In the genomic region with DNA sequence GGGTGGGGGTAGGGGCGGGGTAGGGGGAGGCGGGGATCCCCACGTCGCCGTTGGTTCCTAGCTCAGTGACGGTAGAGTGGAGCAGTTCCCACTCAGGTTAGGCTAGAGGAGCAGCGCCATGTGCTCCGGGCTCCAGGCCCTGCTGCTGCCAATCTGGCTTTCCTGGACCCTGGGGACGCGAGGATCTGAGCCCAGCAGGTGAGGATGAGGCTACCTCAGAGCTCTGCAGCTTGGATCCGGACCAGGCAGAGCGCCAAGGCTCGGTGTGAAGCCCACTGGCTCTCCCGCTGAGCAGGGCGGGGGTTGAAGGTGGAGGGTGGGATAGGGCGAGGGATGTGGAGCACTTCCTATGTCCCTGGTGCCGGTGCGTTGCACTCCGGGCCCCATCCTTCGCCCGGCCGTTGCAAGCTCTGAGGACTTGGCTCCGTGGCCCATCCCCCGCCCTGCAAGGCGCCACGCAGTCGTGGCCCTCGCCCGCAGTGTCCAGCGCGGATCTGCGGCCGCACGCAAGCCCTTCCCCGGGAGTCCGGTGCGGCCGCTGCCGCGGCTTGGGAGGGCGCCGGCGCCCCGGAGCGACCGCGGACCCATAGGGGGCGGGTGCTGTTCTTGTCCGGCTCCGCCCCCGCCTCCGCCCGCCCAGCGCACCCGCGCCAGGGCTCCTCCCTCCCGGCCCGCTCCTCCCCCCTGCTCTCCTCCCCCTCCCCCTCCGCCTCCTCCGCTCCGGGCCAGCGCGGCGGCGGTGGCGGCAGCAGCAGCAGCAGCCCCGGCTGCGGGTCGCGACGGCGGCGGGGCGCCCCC, we compare ENCODE assay signal across 8 mouse cellular contexts.
DNase-seq lines count a peak whose midpoint lies in the region; ATAC-seq and TF ChIP-seq lines count a peak whose summit lies in the region.

No protein-coding gene starts in this region.

- under 1% methylated on average over 56 of the region's 74 CpGs for WGBS in heart, embryonic 14.5 days
- 2% methylated on average over 58 of the region's 74 CpGs for WGBS in liver, embryonic 14.5 days (ENCODE audit: insufficient replicate concordance)

- H3K9ac ChIP-seq in heart, embryonic 14.5 days (ENCODE audit: low read length) = peak overlapping the region; percentile 68
- no peak overlapping the region for H3K9ac ChIP-seq in liver, embryonic 14.5 days (replicated peaks)

- H3K4me2 ChIP-seq in heart, embryonic 14.5 days (ENCODE audit: low read length) = peak overlapping the region; percentile 95
- H3K4me2 ChIP-seq in liver, embryonic 14.5 days (ENCODE audit: low read depth) = peak overlapping the region; percentile 64

- peak; percentile 8 for DNase-seq in CD4-positive helper T cell, adult 2 months (ENCODE audit: low read depth, low spot score)
- peak; percentile 72 to 77 for DNase-seq in adrenal gland, adult 18-20 months (ENCODE audit: low spot score in 2 of 2)
- DNase-seq in embryo, embryonic 10.5 days (ENCODE audit: low spot score) = peak; percentile 80
- DNase-seq in kidney, postnatal 14 days = peak; percentile 73
- peak in 1 of 3 experiments; percentile 2 for DNase-seq in liver, embryonic 14.5 days (ENCODE audit: low read depth in 3 of 3, low spot score in 3 of 3)
- DNase-seq in retina, adult 2 months (ENCODE audit: low read depth, low spot score) = peak; percentile 50
- peak; percentile 69 for DNase-seq in yolk sac, embryonic 10.5 days (ENCODE audit: low spot score)

- H3K27me3 ChIP-seq in heart, embryonic 14.5 days (ENCODE audit: control insufficient read depth, insufficient read depth, low read length) = peaks cover 36% of the 10 kb centered on the region
- peaks cover 28% of the 10 kb centered on the region for H3K27me3 ChIP-seq in liver, embryonic 14.5 days (ENCODE audit: control insufficient read depth, insufficient read depth, low read length)

- H3K27ac ChIP-seq in heart, embryonic 14.5 days (replicated peaks in 1 of 2; ENCODE audit: control insufficient read depth in 1 of 2, insufficient read depth in 1 of 2, low read depth in 2 of 2, low read length in 2 of 2) = no peak overlapping the region
- no peak overlapping the region for H3K27ac ChIP-seq in liver, embryonic 14.5 days

- no peak for TF ChIP-seq EP300 in liver, embryonic 14.5 days (IDR thresholded peaks at IDR 0.05; ENCODE audit: low read depth)

- ATAC-seq in heart, embryonic 14.5 days (ENCODE audit: insufficient number of reproducible peaks, insufficient read depth, low FRiP score, low read depth) = peak; percentile 87
- peak; percentile 76; the same call in 1 of the 2 replicates for ATAC-seq in liver, embryonic 14.5 days (ENCODE audit: insufficient read depth)

- no peaks in the 10 kb centered on the region for H3K36me3 ChIP-seq in heart, embryonic 14.5 days (ENCODE audit: control insufficient read depth, insufficient read depth, low read length)
- no peaks in the 10 kb centered on the region for H3K36me3 ChIP-seq in liver, embryonic 14.5 days (replicated peaks; ENCODE audit: control insufficient read depth, insufficient read depth, low read depth)

- peak overlapping the region; percentile 57 to 70 for H3K4me3 ChIP-seq in heart, embryonic 14.5 days (ENCODE audit: control insufficient read depth in 1 of 2, insufficient read depth in 1 of 2, low read depth in 1 of 2, low read length in 2 of 2)
- peak overlapping the region; percentile 38 to 43 for H3K4me3 ChIP-seq in liver, embryonic 14.5 days (ENCODE audit: insufficient read depth in 1 of 2, low read depth in 2 of 2, low read length in 2 of 2)

- no peak for TF ChIP-seq CTCF in liver, embryonic 14.5 days (IDR thresholded peaks at IDR 0.05; ENCODE audit: low read depth)

- peaks cover 0 to 9% of the 10 kb centered on the region in 2 experiments; a peak in 2 of 4 replicates for H3K4me1 ChIP-seq in heart, embryonic 14.5 days (ENCODE audit: control insufficient read depth in 2 of 2, insufficient read depth in 2 of 2, low read length in 2 of 2)
- H3K4me1 ChIP-seq in liver, embryonic 14.5 days (replicated peaks; ENCODE audit: control insufficient read depth in 2 of 2, insufficient read depth in 2 of 2, low read length in 1 of 2) = no peaks in the 10 kb centered on the region; a peak in 1 of 4 replicates

- H3K9me3 ChIP-seq in heart, embryonic 14.5 days (ENCODE audit: control insufficient read depth, low read length) = no peaks in the 10 kb centered on the region
- no peaks in the 10 kb centered on the region for H3K9me3 ChIP-seq in liver, embryonic 14.5 days (ENCODE audit: control insufficient read depth, low read length)
